Mouse (Mus musculus): ENCODE results near the gene Cln3.

DNA sequence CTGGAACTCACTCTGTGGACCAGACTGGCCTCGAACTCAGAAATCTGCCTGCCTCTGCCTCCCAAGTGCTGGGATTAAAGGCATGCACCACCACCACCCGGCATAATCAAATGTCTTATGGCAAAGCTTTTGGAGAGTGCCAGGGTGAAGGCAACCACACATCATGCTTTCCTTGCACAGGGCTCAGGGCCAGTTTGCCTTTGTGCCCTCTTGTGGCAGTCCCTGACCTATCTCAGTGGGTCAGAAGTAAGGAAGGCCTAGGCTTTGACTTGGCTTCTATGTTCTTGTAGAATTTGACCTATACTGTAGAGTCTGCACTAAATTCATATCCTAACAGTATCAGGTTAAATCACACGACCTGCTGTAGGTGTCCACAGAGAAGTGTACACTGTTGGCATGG is 31.1 kb upstream of the Cln3 start:
- TF ChIP-seq ZC3H11A (IDR thresholded peaks at IDR 0.05; ENCODE audit: borderline replicate concordance, low read depth, low read length) (no peak), HCFC1 (IDR thresholded peaks at IDR 0.05; ENCODE audit: borderline replicate concordance, insufficient read depth, low read length) (no peak), ZNF384 (IDR thresholded peaks at IDR 0.05; ENCODE audit: low read depth, low read length) (no peak)

Measured in ES-E14 (cell line).